Mouse (Mus musculus): Measurements from ENCODE around the gene Meltf. TPM values are rescaled to one million over a fixed set of nuclear protein-coding genes. Genes with fewer than 3 reads are reported as not detected.
A peak's percentile ranks its signal among the peaks of the same experiment; 100 is the strongest.

Gene Meltf
- polyA plus RNA-seq (2021) = 0.31 TPM

GRCm38 (mm10) chr16:31878573-31879257, at the start of gene Meltf:
Meltf (plus strand) TSS chr16:31878810.
- POLR2A ChIA-PET = no interaction called here
- no peaks in the 10 kb centered on the region for H3K27me3 ChIP-seq
- ATAC-seq = peak; percentile 72

GRCm38 (mm10) chr16:31830726-31831125, 47.9 kb upstream of the Meltf start:
- in situ Hi-C loops (cut with MboI; ENCODE audit: low pct_unique_long_range_greater_than_20kb) = no loop called here
- DNase-seq (ENCODE audit: low read depth, low spot score) = no peak
- no peaks in the 10 kb centered on the region for H3K27me3 ChIP-seq
- CTCF ChIA-PET = no interaction called here
- no peak for ATAC-seq
- no peak for TF ChIP-seq CTCF (IDR thresholded peaks at IDR 0.05)
- POLR2A ChIA-PET = no interaction called here

More at GRCm38 (mm10) chr16:31878573-31879257, at the start of gene Meltf:
- CTCF ChIA-PET = interaction anchor here (1.1 to 2.6 kb wide), 6 partner anchors 10 to 40 kb away, joined by 3 to 11 read pairs (median 5); no protein-coding TSS in a partner anchor
- in situ Hi-C loops (cut with MboI; ENCODE audit: low pct_unique_long_range_greater_than_20kb) = loop anchor here (5.0 kb wide), 1 partner anchor 39 kb away; no protein-coding TSS in a partner anchor
- TF ChIP-seq CTCF (IDR thresholded peaks at IDR 0.05) = no peak
- no peak for DNase-seq (ENCODE audit: low read depth, low spot score)

GRCm38 (mm10) chr16:31832630-31833422, 45.8 kb upstream of the Meltf start:
- DNase-seq (ENCODE audit: low read depth, low spot score) (no peak), ATAC-seq (no peak)
- POLR2A ChIA-PET = interaction anchor here (0.6 kb wide), 1 partner anchor 496 kb away, joined by 3 read pairs; no protein-coding TSS in a partner anchor
- no peaks in the 10 kb centered on the region for H3K27me3 ChIP-seq
- in situ Hi-C loops (cut with MboI; ENCODE audit: low pct_unique_long_range_greater_than_20kb) = no loop called here
- TF ChIP-seq CTCF (IDR thresholded peaks at IDR 0.05) = no peak
- CTCF ChIA-PET = no interaction called here

GRCm38 (mm10) chr16:31834011-31834584, 44.5 kb upstream of the Meltf start:
- POLR2A ChIA-PET = interaction anchor here (1.0 kb wide), 1 partner anchor 16 kb away, joined by 3 read pairs; no protein-coding TSS in a partner anchor
- in situ Hi-C loops (cut with MboI; ENCODE audit: low pct_unique_long_range_greater_than_20kb) = no loop called here
- ATAC-seq (no peak), DNase-seq (ENCODE audit: low read depth, low spot score) (no peak)
- CTCF ChIA-PET = interaction anchor here (1.3 to 3.2 kb wide), 2 partner anchors 11 to 29 kb away, joined by 3 to 17 read pairs; no protein-coding TSS in a partner anchor
- TF ChIP-seq CTCF (IDR thresholded peaks at IDR 0.05) = no peak
- H3K27me3 ChIP-seq = no peaks in the 10 kb centered on the region

GRCm38 (mm10) chr16:31834662-31835318, 43.8 kb upstream of the Meltf start:
- no peaks in the 10 kb centered on the region for H3K27me3 ChIP-seq
- ATAC-seq = no peak
- in situ Hi-C loops (cut with MboI; ENCODE audit: low pct_unique_long_range_greater_than_20kb) = no loop called here
- ChIA-PET POLR2A (interaction anchor here (1.0 kb wide), 1 partner anchor 16 kb away, joined by 3 read pairs; no protein-coding TSS in a partner anchor), CTCF (interaction anchor here (0.8 to 3.2 kb wide), 3 partner anchors 10 to 32 kb away, joined by 3 to 17 read pairs (median 3); no protein-coding TSS in a partner anchor)
- peak; percentile 17 for DNase-seq (ENCODE audit: low read depth, low spot score)
- TF ChIP-seq CTCF (IDR thresholded peaks at IDR 0.05) = no peak

- H3K27me3 ChIP-seq = no peaks in the 10 kb centered on the region
- ATAC-seq = no peak
- DNase-seq (ENCODE audit: low read depth, low spot score) = no peak
- in situ Hi-C loops (cut with MboI; ENCODE audit: low pct_unique_long_range_greater_than_20kb) = no loop called here
- POLR2A ChIA-PET = no interaction called here
- CTCF ChIA-PET = interaction anchor here (1.4 to 3.2 kb wide), 2 partner anchors 8 to 11 kb away, joined by 4 to 17 read pairs; no protein-coding TSS in a partner anchor
- TF ChIP-seq CTCF (IDR thresholded peaks at IDR 0.05) = no peak
Observed at GRCm38 (mm10) chr16:31837362-31837761, 41.2 kb upstream of the Meltf start.

GRCm38 (mm10) chr16:31844246-31844645, 34.4 kb upstream of the Meltf start:
- DNase-seq (ENCODE audit: low read depth, low spot score) = no peak
- ChIA-PET POLR2A (no interaction called here), CTCF (interaction anchor here (4.5 kb wide), 1 partner anchor 8 kb away, joined by 17 read pairs; no protein-coding TSS in a partner anchor)
- in situ Hi-C loops (cut with MboI; ENCODE audit: low pct_unique_long_range_greater_than_20kb) = no loop called here
- no peak for ATAC-seq
- H3K27me3 ChIP-seq = no peaks in the 10 kb centered on the region
- no peak for TF ChIP-seq CTCF (IDR thresholded peaks at IDR 0.05)

- no peak for TF ChIP-seq CTCF (IDR thresholded peaks at IDR 0.05)
- in situ Hi-C loops (cut with MboI; ENCODE audit: low pct_unique_long_range_greater_than_20kb) = no loop called here
- ATAC-seq (no peak), DNase-seq (ENCODE audit: low read depth, low spot score) (no peak)
- no peaks in the 10 kb centered on the region for H3K27me3 ChIP-seq
- CTCF ChIA-PET = interaction anchor here (1.1 to 4.5 kb wide), 2 partner anchors 11 to 56 kb away, joined by 3 to 17 read pairs; no protein-coding TSS in a partner anchor
- POLR2A ChIA-PET = no interaction called here
Observed at GRCm38 (mm10) chr16:31846763-31847162, 31.8 kb upstream of the Meltf start.

- DNase-seq (ENCODE audit: low read depth, low spot score) (no peak), ATAC-seq (no peak)
- ChIA-PET CTCF (interaction anchor here (1.5 kb wide), 1 partner anchor 12 kb away, joined by 4 read pairs; no protein-coding TSS in a partner anchor), POLR2A (no interaction called here)
- no peaks in the 10 kb centered on the region for H3K27me3 ChIP-seq
- in situ Hi-C loops (cut with MboI; ENCODE audit: low pct_unique_long_range_greater_than_20kb) = no loop called here
- no peak for TF ChIP-seq CTCF (IDR thresholded peaks at IDR 0.05)
Observed at GRCm38 (mm10) chr16:31863920-31864319, 14.7 kb upstream of the Meltf start.

GRCm38 (mm10) chr16:31865242-31865641, 13.4 kb upstream of the Meltf start:
- no peak for ATAC-seq
- ChIA-PET CTCF (no interaction called here), POLR2A (no interaction called here)
- H3K27me3 ChIP-seq = no peaks in the 10 kb centered on the region
- DNase-seq (ENCODE audit: low read depth, low spot score) = no peak
- no peak for TF ChIP-seq CTCF (IDR thresholded peaks at IDR 0.05)
- in situ Hi-C loops (cut with MboI; ENCODE audit: low pct_unique_long_range_greater_than_20kb) = no loop called here
